Comparison of ENCODE assay signal across 9 mouse cellular contexts in the genomic region with DNA sequence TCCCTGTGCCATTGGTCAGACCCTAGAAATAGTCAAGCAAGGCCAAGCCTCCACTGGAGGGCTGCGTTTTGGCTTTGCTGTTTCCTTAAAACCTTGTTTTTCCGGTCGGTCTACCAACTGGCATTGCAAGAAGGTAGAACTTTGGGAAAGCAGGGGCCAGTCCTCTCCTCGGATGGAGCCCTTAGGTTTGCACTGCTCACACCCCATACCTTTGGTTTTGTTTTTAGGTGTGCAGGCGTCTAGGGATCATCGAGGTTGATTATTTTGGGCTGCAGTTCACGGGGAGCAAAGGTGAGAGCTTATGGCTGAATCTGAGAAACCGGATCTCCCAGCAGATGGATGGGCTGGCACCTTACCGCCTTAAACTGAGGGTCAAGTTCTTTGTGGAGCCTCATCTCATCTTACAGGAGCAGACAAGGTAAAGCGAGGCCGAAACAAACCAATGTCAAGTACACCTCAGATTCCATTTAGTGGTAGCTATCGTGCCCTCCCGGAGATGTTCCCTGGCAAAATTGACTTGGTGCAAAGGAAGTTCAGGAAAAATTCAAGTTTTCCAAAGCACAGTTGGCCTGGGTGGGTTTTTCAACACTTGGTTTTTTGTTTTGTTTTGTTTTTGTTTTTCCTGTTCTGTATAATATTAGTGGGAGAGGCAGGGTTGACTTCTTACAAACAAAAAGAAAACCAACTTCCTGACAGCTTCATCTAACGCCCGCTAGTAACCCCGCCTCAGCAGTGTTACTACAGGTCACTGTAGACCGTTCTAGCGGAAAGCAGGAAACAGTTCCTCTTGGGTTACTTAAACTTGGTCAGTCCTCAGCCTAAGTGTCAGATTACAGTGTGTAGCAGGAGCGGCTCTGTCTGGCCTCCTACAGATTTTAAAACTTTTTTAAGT. TPM values are rescaled to one million over a fixed set of nuclear protein-coding genes. Genes with fewer than 3 reads are reported as not detected.
DNase-seq lines count a peak whose midpoint lies in the region; ATAC-seq and TF ChIP-seq lines count a peak whose summit lies in the region.
"Had no signal": no experiment of that assay in that cellular context is flagged by ENCODE, and none has a peak within 500 bp of the region (broad histone marks: within the 10 kb centered on the region; RNA-seq: fewer than 3 reads in every experiment).

No protein-coding gene starts in this region.

- H3K9me3 ChIP-seq in heart, embryonic 11.5 days (replicated peaks; ENCODE audit: control insufficient read depth, low read length) = no peaks in the 10 kb centered on the region
- H3K9me3 ChIP-seq in kidney, embryonic 15.5 days (replicated peaks) = no peaks in the 10 kb centered on the region

- no peaks in the 10 kb centered on the region for H3K27me3 ChIP-seq in heart, embryonic 11.5 days (ENCODE audit: control insufficient read depth, insufficient read depth, low read length)
- H3K27me3 ChIP-seq in kidney, embryonic 15.5 days = no peaks in the 10 kb centered on the region
- no peaks in the 10 kb centered on the region for H3K27me3 ChIP-seq in spleen, adult 2 months (ENCODE audit: control insufficient read depth, insufficient read depth, low read length)
- H3K27me3 ChIP-seq: CH12.LX had no signal

- 27% methylated on average over 19 of the region's 19 CpGs for WGBS in heart, embryonic 11.5 days (ENCODE audit: insufficient replicate concordance)
- 6% methylated on average over 19 of the region's 19 CpGs for WGBS in kidney, embryonic 15.5 days
- 2% methylated on average over 19 of the region's 19 CpGs for WGBS in spleen, adult 2 months

- no peak; the same call in 1 of the 2 replicates for TF ChIP-seq POLR2A in spleen, adult 2 months (IDR thresholded peaks at IDR 0.05; ENCODE audit: low read depth, low read length)

- DNase-seq in adrenal gland, adult (ENCODE audit: inconsistent age in 2 of 2, low spot score in 1 of 2) = peak; percentile 18 to 56
- no peak for DNase-seq in adrenal gland, postnatal 25 days
- peak; percentile 77 for DNase-seq in lung, postnatal 25 days (ENCODE audit: low spot score)
- peak; percentile 81 for DNase-seq in spleen, adult 2 months (ENCODE audit: low read depth in 1 of 2, low spot score in 2 of 2)
- no peak for DNase-seq in right cerebral cortex, postnatal 14 days

- H3K36me3 ChIP-seq in heart, embryonic 11.5 days (ENCODE audit: control insufficient read depth, insufficient read depth, low read length) = no peaks in the 10 kb centered on the region
- H3K36me3 ChIP-seq in kidney, embryonic 15.5 days = peaks cover 8% of the 10 kb centered on the region; the same call in 1 of the 2 replicates
- H3K36me3 ChIP-seq in spleen, adult 2 months (ENCODE audit: control insufficient read depth, insufficient read depth, low read length) = peaks cover 13% of the 10 kb centered on the region

- peak; percentile 60 for ATAC-seq in common myeloid progenitor, adult 5-6 weeks (replicated peaks; ENCODE audit: low read depth, poor library complexity, severe bottlenecking)
- no peak for ATAC-seq in heart, embryonic 11.5 days (replicated peaks; ENCODE audit: insufficient number of reproducible peaks, low FRiP score, low TSS enrichment)
- ATAC-seq in kidney, embryonic 15.5 days (replicated peaks; ENCODE audit: low FRiP score) = peak; percentile 76

- H3K4me2 ChIP-seq in heart, embryonic 11.5 days = peak overlapping the region; percentile 97
- peak overlapping the region; percentile 94 for H3K4me2 ChIP-seq in kidney, embryonic 15.5 days

- H3K4me1 ChIP-seq in heart, embryonic 11.5 days (ENCODE audit: control insufficient read depth, insufficient read depth, low read length) = peaks cover 26% of the 10 kb centered on the region
- peaks cover 66% of the 10 kb centered on the region for H3K4me1 ChIP-seq in kidney, embryonic 15.5 days
- peaks cover 9% of the 10 kb centered on the region; the same call in 1 of the 2 replicates for H3K4me1 ChIP-seq in spleen, adult 2 months (ENCODE audit: control insufficient read depth, insufficient read depth, insufficient read length)

- H3K4me3 ChIP-seq in heart, embryonic 11.5 days (ENCODE audit: low read depth, low read length) = peak overlapping the region; percentile 71
- H3K4me3 ChIP-seq in kidney, embryonic 15.5 days (replicated peaks) = peak overlapping the region; percentile 86
- H3K4me3 ChIP-seq in spleen, adult 2 months (ENCODE audit: extremely low read depth, insufficient read depth, insufficient read length) = peak overlapping the region; percentile 63

- H3K27ac ChIP-seq in heart, embryonic 11.5 days (ENCODE audit: low read depth, low read length) = peak overlapping the region; percentile 66
- H3K27ac ChIP-seq in kidney, embryonic 15.5 days = peak overlapping the region; percentile 91
- peak overlapping the region; percentile 86 for H3K27ac ChIP-seq in spleen, adult 2 months (ENCODE audit: insufficient read depth, low read length)

- peak overlapping the region; percentile 72; the same call in 1 of the 2 replicates for H3K9ac ChIP-seq in heart, embryonic 11.5 days (ENCODE audit: low read depth, low read length)
- H3K9ac ChIP-seq in kidney, embryonic 15.5 days = peak overlapping the region; percentile 77

- TF ChIP-seq CTCF in spleen, adult 2 months (IDR thresholded peaks at IDR 0.05; ENCODE audit: extremely low read depth, insufficient read depth, insufficient read length, insufficient replicate concordance) = no peak

RNA-seq across cellular contexts. Expression of gene Mylip, which starts 1.7 kb away (rescaled TPM):
- 7.6 and 10.0 TPM in 2 replicates for total RNA-seq in adrenal gland, postnatal 25 days (2021)
- total RNA-seq in common myeloid progenitor, adult 5-6 weeks (2017) = 13.4 and 14.2 TPM in 2 replicates
- polyA plus RNA-seq in heart, embryonic 11.5 days (2014; fragmentation: Nextera tagmentation; extraction: Ambion mirVana) = 4.5 and 4.9 TPM in 2 replicates
- polyA plus RNA-seq in kidney, embryonic 15.5 days (2015; fragmentation: Nextera tagmentation; extraction: Ambion mirVana) = 13.1 and 14.8 TPM in 2 replicates
- 31.4 and 46.2 TPM in 2 replicates for polyA plus RNA-seq in spleen, adult 2 months (2012; rRNA removed)

Comparison
In these comparisons a context has a peak if more than half of its experiments do, and no peak if none do; other contexts are left out.
1. DNase-seq: peak in adrenal gland, adult (2 of 2), lung, postnatal 25 days (single experiment) and spleen, adult 2 months (2 of 2); none in adrenal gland, postnatal 25 days (single experiment) and right cerebral cortex, postnatal 14 days (single experiment).
2. Peak in every context shown above with its lines, with median percentiles within 50 percentile points of each other: H3K27ac ChIP-seq and H3K4me3 ChIP-seq.